Mouse (Mus musculus) myocyte (in vitro differentiated cells): Measurements from ENCODE around the gene Gm1110.

Experiments
- CEBPB ChIP-seq: IDR thresholded peaks from 2 replicates; pipeline ENCODE4 v1.6.1; 2011; ENCODE audit warnings: mild to moderate bottlenecking, moderate library complexity; ENCODE audit not compliant: poor library complexity, insufficient read depth, severe bottlenecking
- MYOG ChIP-seq, 3 experiments: IDR thresholded peaks; one replicate each; pipeline ENCODE4 v1.6.1; 2011; ENCODE audit warnings: control low read depth in 2 of 3, low read depth in 2 of 3, mild to moderate bottlenecking in 2 of 3; ENCODE audit not compliant: insufficient read length in 2 of 3, control insufficient read depth in 1 of 3, insufficient read depth in 1 of 3
- POLR2A ChIP-seq: IDR thresholded peaks from one replicate; pipeline ENCODE4 v1.6.1; 2011; ENCODE audit warnings: low read depth, mild to moderate bottlenecking, control low read depth, moderate library complexity; ENCODE audit not compliant: insufficient read length

DNA sequence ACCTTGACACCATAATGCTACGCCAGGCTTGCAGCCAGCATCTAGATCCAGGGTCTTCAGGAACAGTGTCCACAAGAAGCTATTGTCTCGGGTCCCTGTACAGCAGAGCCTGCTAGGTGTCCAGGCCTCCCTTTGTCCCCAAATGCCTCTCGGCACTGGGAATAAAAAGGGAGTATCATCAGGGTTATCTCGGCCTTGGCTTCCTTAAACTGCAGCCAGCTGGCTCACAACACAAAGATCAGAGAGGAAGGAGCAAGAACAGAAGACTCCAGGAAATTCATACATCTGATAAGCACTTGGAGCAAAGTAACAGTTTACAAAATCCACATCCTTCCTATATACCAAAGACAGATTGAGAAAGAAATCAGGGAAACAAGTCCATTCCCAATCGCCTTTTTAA is 62.2 kb downstream of the Gm1110 start, which contains the start of gene Glb1l3:
- TF ChIP-seq CEBPB (no peak), POLR2A (no peak), MYOG (IDR thresholded peaks at IDR 0.05; ENCODE audit: control insufficient read depth in 1 of 3, insufficient read depth in 1 of 3, insufficient read length in 2 of 3, low read depth in 2 of 3) (no peak)
